Mouse (Mus musculus) ZHBTc4 (cell line): ENCODE measurements around the gene Abhd4.

Source experiments
- DNase-seq: peaks from one replicate; pipeline ENCODE4 v3.0.0-alpha.2; 2011; ENCODE audit warnings: low read depth, low spot score

Abhd4 gene

DNA sequence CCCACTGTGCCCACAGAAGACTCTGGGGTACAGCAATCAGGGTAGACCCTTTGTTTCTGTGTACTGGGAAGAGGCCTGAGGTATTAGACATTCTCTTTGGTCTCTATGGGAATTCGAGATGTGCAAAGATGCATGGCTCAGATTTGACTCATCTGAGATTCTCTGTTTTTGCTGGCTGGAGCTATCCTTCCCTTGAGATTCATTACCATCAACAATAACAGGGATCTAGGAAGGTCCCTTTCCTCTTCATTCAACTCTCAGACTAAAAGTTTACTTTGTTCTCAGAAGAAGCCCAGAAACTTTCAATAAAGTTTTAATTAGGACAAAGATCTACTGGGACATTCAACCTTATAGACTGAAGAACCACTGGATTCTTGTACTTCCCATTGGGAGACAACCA lies 30.9 kb downstream of the Abhd4 start, which contains the start of gene Olfr49:
Gene Olfr49 (minus strand): TSS at position 101 of the 400 bp plus-strand sequence.
- no peak for DNase-seq

DNA sequence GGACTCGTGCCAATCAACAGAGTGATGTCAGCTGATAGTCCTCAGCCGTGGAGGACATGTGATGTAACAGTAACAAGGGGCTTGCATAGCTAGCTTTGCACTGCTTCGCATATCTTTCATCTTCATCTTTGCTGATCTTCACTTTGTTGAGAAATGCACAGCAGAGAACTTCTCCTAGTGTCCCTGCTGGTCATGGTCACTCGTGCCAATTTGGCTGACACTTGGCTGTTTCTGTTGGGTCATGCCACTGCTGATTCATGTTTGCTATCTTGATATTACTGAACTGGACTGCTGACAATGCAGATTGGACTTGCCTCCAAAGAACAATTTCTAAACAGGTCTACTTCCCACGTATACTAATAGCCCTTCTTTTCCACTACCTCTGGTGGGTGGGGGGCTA lies 46.1 kb downstream of the Abhd4 start:
- no peak for DNase-seq

DNA sequence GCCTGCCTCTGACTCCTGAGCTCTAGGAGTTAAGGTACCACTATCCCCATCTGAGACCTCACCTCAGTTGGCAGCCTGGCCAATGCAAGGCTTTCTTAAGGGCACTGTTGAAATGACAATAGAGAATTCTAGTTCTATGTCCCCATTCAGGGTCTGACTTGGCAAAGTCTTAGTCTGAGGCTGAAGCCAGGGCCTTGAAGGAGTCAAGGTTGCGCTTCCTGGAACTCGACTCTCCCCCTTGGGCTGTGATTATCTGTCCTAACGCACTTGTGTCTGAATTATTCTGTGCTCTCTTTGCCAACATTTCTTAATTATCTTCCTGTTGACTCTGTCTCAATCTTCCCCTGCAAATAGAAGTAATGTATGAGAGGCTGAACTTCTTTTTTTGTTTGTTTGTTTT lies 46.7 kb downstream of the Abhd4 start:
- no peak for DNase-seq

DNA sequence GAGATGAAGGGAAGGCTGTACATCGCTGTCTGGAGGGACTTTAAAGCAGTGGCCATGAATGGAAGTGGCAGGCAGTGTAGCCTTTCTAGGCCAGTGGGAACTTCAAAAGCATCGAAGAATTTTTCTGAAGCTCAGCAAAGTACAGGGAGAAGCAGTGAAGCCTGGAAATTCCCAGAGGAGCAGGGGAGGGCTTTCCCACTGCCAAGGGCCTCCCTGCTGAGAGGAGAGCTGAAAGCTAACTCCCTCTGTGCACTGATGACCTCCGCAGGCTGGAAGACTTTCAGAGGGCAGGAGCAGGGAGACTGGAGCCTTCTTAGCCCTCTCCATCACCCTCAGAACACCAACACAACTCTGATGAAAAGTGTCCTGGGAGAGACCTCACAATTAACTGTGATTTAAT lies 57.8 kb downstream of the Abhd4 start:
- peak; percentile 25 for DNase-seq
